Mouse (Mus musculus): ENCODE data around the gene 2210418O10Rik.
"Not testable (repeated sequence)": the region's sequence is repeated elsewhere in the genome, so short reads cannot be mapped to it uniquely, and the experiment has no call there.

Gene 2210418O10Rik

DNA sequence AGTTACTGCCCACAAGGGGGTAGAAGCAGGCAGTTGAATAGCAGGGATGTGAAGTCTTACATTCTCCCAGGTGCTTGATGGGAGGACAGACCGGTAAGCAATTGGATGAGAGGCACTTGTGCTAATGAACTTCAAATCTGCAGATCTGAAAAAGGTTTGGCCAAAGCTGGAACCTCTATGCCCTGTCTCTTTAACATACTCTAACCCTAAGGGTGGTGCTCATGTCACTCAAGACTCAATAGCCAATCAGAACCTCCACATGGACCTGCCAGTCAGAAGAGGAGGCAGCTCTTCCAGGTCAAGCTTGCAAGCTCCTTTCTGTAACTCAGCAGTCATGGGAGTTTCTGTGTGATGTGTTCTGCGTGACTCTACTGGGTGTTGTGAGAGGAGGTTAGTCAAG lies at the start of gene 2210418O10Rik:
TSS of gene 2210418O10Rik (plus strand) at position 301 of the 400 bp plus-strand sequence.
- DNase-seq = not testable (repeated sequence)

DNA sequence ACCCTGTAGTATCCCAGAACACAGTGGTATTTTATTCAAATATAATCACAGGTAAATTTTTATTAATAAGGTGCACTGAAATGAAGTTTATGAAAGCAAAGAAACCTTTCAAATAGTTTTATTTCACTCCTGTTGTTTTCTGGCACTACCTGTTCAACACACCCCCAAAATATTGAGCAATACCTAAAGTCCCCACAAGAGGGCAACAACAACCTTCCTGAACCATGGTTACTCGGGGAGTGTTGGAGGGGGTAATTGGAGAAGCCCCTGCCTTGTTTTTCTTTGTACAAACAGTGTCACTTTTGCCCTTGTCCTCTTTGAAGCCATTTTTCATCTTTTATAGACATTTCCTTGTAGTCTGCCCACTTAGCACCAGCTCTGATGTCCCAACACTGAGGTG lies 22.1 kb downstream of the 2210418O10Rik start:
- DNase-seq = not testable (repeated sequence)
